Mouse (Mus musculus): ENCODE results near the gene Cbx5. TPM values are rescaled to one million over a fixed set of nuclear protein-coding genes. Genes with fewer than 3 reads are reported as not detected.
A peak's percentile ranks its signal among the peaks of the same experiment; 100 is the strongest.

The Cbx5 gene
- polyA plus RNA-seq, 1 experiment = 34.2 TPM

DNA sequence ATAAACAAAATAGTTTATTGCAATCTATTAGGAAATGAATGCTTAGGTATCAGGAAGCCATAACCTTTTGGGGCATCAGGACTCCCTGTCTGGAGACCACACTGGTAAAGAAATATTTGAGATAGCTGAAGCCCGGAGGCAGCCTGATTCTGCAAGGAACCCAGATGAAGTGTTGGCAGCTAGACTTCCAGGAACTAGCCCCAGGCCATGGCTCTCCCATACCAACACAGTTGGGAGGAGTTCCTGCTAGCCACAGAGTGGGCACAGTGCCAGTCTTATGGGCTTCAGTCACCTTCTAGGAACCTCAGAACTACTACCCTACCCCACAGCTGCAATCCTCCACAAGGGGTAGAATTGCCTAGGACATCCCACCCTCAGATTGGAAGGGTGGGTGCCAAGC lies 20.4 kb upstream of the Cbx5 start:
- WGBS = 7% methylated on average over 1 of the region's 1 CpGs
- Histone ChIP-seq H3K4me1 (replicated peaks; ENCODE audit: control insufficient read depth, insufficient read depth, low read length) (peaks cover 17% of the 10 kb centered on the region), H3K36me3 (ENCODE audit: control insufficient read depth, insufficient read depth, low read length) (no peaks in the 10 kb centered on the region), H3K4me3 (ENCODE audit: control insufficient read depth, insufficient read depth, low read length) (no peak overlapping the region), H3K27ac (ENCODE audit: control insufficient read depth, insufficient read depth, low read length) (no peak overlapping the region), H3K27me3 (ENCODE audit: control insufficient read depth, insufficient read depth, low read length) (no peaks in the 10 kb centered on the region)
- no peak for DNase-seq
- TF ChIP-seq POLR2A (IDR thresholded peaks at IDR 0.05; ENCODE audit: control insufficient read depth, extremely low read depth, insufficient read depth, low read length, poor library complexity) = no peak
- TF ChIP-seq CTCF (IDR thresholded peaks at IDR 0.05; ENCODE audit: borderline replicate concordance, control insufficient read depth, extremely low read depth, insufficient read depth, low read length, poor library complexity) = no peak

GRCm38 (mm10) chr15:103259162-103259561 lies 19.5 kb upstream of the Cbx5 start:
- DNase-seq = no peak
- no peak for TF ChIP-seq CTCF (IDR thresholded peaks at IDR 0.05; ENCODE audit: borderline replicate concordance, control insufficient read depth, extremely low read depth, insufficient read depth, low read length, poor library complexity)
- no peak overlapping the region for H3K4me3 ChIP-seq (ENCODE audit: control insufficient read depth, insufficient read depth, low read length)
- no peaks in the 10 kb centered on the region for H3K27me3 ChIP-seq (ENCODE audit: control insufficient read depth, insufficient read depth, low read length)
- 35% methylated on average over 5 of the region's 5 CpGs for WGBS
- H3K4me1 ChIP-seq (replicated peaks; ENCODE audit: control insufficient read depth, insufficient read depth, low read length) = peaks cover 22% of the 10 kb centered on the region
- no peak overlapping the region for H3K27ac ChIP-seq (ENCODE audit: control insufficient read depth, insufficient read depth, low read length)
- H3K36me3 ChIP-seq (ENCODE audit: control insufficient read depth, insufficient read depth, low read length) = no peaks in the 10 kb centered on the region

GRCm38 (mm10) chr15:103257790-103258728 lies 18.4 kb upstream of the Cbx5 start, which contains the start of gene Nfe2:
TSS of gene Nfe2 (minus strand) at chr15:103258403.
- H3K36me3 ChIP-seq (ENCODE audit: control insufficient read depth, insufficient read depth, low read length) = no peaks in the 10 kb centered on the region
- H3K4me3 ChIP-seq (ENCODE audit: control insufficient read depth, insufficient read depth, low read length) = peak within 1 kb of the TSS; percentile 17
- 3% methylated on average over 15 of the region's 15 CpGs for WGBS
- H3K27me3 ChIP-seq (ENCODE audit: control insufficient read depth, insufficient read depth, low read length) = no peaks in the 10 kb centered on the region
- H3K4me1 ChIP-seq (replicated peaks; ENCODE audit: control insufficient read depth, insufficient read depth, low read length) = peaks cover 22% of the 10 kb centered on the region
- TF ChIP-seq POLR2A (IDR thresholded peaks at IDR 0.05; ENCODE audit: control insufficient read depth, extremely low read depth, insufficient read depth, low read length, poor library complexity) = no peak
- no peak for TF ChIP-seq CTCF (IDR thresholded peaks at IDR 0.05; ENCODE audit: borderline replicate concordance, control insufficient read depth, extremely low read depth, insufficient read depth, low read length, poor library complexity)
- DNase-seq = peak; percentile 75
- no peak within 1 kb of the TSS for H3K27ac ChIP-seq (ENCODE audit: control insufficient read depth, insufficient read depth, low read length)

GRCm38 (mm10) chr15:103256210-103256986 lies 16.8 kb upstream of the Cbx5 start:
- Histone ChIP-seq H3K4me1 (replicated peaks; ENCODE audit: control insufficient read depth, insufficient read depth, low read length) (peaks cover 22% of the 10 kb centered on the region), H3K4me3 (ENCODE audit: control insufficient read depth, insufficient read depth, low read length) (no peak overlapping the region), H3K27ac (ENCODE audit: control insufficient read depth, insufficient read depth, low read length) (no peak overlapping the region), H3K36me3 (ENCODE audit: control insufficient read depth, insufficient read depth, low read length) (no peaks in the 10 kb centered on the region), H3K27me3 (ENCODE audit: control insufficient read depth, insufficient read depth, low read length) (no peaks in the 10 kb centered on the region)
- DNase-seq = no peak
- TF ChIP-seq CTCF (IDR thresholded peaks at IDR 0.05; ENCODE audit: borderline replicate concordance, control insufficient read depth, extremely low read depth, insufficient read depth, low read length, poor library complexity) = no peak
- TF ChIP-seq POLR2A (IDR thresholded peaks at IDR 0.05; ENCODE audit: control insufficient read depth, extremely low read depth, insufficient read depth, low read length, poor library complexity) = no peak
- 83% methylated on average over 6 of the region's 6 CpGs for WGBS

GRCm38 (mm10) chr15:103255169-103255568 lies 15.6 kb upstream of the Cbx5 start:
- H3K4me1 ChIP-seq (replicated peaks; ENCODE audit: control insufficient read depth, insufficient read depth, low read length) = peaks cover 22% of the 10 kb centered on the region
- H3K36me3 ChIP-seq (ENCODE audit: control insufficient read depth, insufficient read depth, low read length) = no peaks in the 10 kb centered on the region
- 2% methylated on average over 25 of the region's 25 CpGs for WGBS
- H3K4me3 ChIP-seq (ENCODE audit: control insufficient read depth, insufficient read depth, low read length) = peak overlapping the region; percentile 44
- peak; percentile 41 for DNase-seq
- H3K27me3 ChIP-seq (ENCODE audit: control insufficient read depth, insufficient read depth, low read length) = no peaks in the 10 kb centered on the region
- H3K27ac ChIP-seq (ENCODE audit: control insufficient read depth, insufficient read depth, low read length) = no peak overlapping the region
- TF ChIP-seq POLR2A (IDR thresholded peaks at IDR 0.05; ENCODE audit: control insufficient read depth, extremely low read depth, insufficient read depth, low read length, poor library complexity) (no peak), CTCF (IDR thresholded peaks at IDR 0.05; ENCODE audit: borderline replicate concordance, control insufficient read depth, extremely low read depth, insufficient read depth, low read length, poor library complexity) (peak; percentile 54; the same call in 1 of the 2 replicates)

- WGBS = 32% methylated on average over 1 of the region's 1 CpGs
- H3K4me1 ChIP-seq (replicated peaks; ENCODE audit: control insufficient read depth, insufficient read depth, low read length) = peaks cover 17% of the 10 kb centered on the region
- TF ChIP-seq CTCF (IDR thresholded peaks at IDR 0.05; ENCODE audit: borderline replicate concordance, control insufficient read depth, extremely low read depth, insufficient read depth, low read length, poor library complexity) (no peak), POLR2A (IDR thresholded peaks at IDR 0.05; ENCODE audit: control insufficient read depth, extremely low read depth, insufficient read depth, low read length, poor library complexity) (no peak)
- no peak overlapping the region for H3K4me3 ChIP-seq (ENCODE audit: control insufficient read depth, insufficient read depth, low read length)
- H3K27me3 ChIP-seq (ENCODE audit: control insufficient read depth, insufficient read depth, low read length) = no peaks in the 10 kb centered on the region
- no peak overlapping the region for H3K27ac ChIP-seq (ENCODE audit: control insufficient read depth, insufficient read depth, low read length)
- H3K36me3 ChIP-seq (ENCODE audit: control insufficient read depth, insufficient read depth, low read length) = peaks cover 8% of the 10 kb centered on the region
- no peak for DNase-seq
These were observed 13.7 kb upstream of the Cbx5 start for GRCm38 (mm10) chr15:103253352-103253751.
